Mouse (Mus musculus): Measurements from ENCODE around the gene Hoxa9.

The Hoxa9 gene

GRCm38 (mm10) chr6:52177061-52177735, 53.7 kb downstream of the Hoxa9 start, which contains the start of gene 5730596B20Rik:
5730596B20Rik (plus strand) TSS chr6:52177498.
- no peak for DNase-seq

- no peak for DNase-seq
Observed at GRCm38 (mm10) chr6:52176391-52176790, 54.5 kb downstream of the Hoxa9 start.

- no peak for DNase-seq
Observed at GRCm38 (mm10) chr6:52175864-52176263, 55.0 kb downstream of the Hoxa9 start.

GRCm38 (mm10) chr6:52174968-52175751, 55.7 kb downstream of the Hoxa9 start:
- DNase-seq = no peak

GRCm38 (mm10) chr6:52173648-52174047, 57.2 kb downstream of the Hoxa9 start:
- DNase-seq = no peak
